Mouse (Mus musculus) retina, postnatal 7 days (tissue): ENCODE results near the gene Olfm2.
A peak's percentile ranks its signal among the peaks of the same experiment; 100 is the strongest.

ENCODE experiments used
- DNase-seq: peaks from one replicate; pipeline ENCODE4 v3.0.0-alpha.2; 2012; ENCODE audit warnings: low read depth, low spot score

Gene Olfm2

GRCm38 (mm10) chr9:20746017-20746660, at the start of gene Olfm2:
Olfm2 (minus strand) TSS chr9:20746349.
- DNase-seq: peak; percentile 62

- no peak for DNase-seq
These were observed 48.1 kb upstream of the Olfm2 start for GRCm38 (mm10) chr9:20794108-20794806.

GRCm38 (mm10) chr9:20790345-20790744, 44.2 kb upstream of the Olfm2 start:
- peak; percentile 74 for DNase-seq

DNA sequence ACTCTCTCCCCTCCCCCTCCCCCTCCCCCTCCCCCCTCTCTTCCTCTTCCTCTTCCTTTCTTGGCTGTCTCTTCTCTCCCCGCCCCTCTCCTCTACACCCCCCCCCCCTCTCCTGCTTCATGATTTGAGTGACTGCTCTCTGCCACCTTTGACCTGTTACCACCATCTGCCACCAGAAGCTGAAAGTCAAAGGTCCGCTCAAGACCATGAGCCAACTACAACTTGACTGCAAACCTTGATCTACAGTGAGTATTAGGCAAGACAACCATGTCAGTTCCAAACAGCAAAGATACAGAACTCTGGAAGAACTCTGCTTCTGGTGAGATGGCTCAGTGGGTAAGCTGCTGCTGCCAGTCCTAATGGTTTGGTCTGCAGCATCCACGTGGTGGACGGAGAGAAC, 43.5 kb upstream of the Olfm2 start:
- DNase-seq: no peak

DNA sequence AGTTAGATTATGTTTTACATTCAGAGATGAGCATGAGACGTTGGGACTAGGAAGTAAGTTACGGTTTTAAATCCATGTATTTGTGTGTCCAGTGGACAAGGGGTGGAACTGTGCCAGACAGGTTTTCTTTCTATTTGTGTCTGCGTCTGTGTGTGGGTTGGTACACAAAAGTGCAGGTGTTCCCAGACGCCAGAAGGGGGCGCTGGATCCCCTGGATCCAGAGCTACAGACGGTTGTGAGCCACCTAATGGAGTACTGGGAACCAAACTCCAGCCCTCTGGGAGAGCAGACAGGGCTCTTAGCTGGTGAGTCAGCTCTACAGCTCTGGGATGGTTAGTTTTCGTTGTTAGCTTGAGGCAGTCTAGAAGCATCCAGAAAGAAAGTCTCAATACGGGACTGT, 41.8 kb upstream of the Olfm2 start:
- no peak for DNase-seq

DNA sequence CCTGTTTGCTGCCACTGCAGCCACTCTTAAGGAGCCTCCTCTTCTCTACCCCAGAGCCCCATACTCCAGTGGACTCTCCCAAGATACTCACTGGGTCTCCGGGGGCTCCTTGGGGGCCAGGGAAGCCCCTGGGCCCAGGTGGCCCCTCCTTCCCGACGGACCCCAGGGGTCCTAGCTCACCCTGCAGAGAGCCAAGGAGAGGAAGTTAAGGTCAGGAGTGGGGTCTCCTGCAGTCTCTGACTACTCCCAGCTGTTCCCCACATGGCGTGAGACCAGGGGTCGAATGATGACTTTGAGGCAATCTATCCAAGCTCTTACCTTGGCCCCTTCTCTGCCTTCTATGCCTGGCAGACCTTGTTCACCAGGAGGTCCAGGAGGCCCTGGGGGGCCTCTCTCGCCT, 38.9 kb upstream of the Olfm2 start:
- DNase-seq: no peak

DNA sequence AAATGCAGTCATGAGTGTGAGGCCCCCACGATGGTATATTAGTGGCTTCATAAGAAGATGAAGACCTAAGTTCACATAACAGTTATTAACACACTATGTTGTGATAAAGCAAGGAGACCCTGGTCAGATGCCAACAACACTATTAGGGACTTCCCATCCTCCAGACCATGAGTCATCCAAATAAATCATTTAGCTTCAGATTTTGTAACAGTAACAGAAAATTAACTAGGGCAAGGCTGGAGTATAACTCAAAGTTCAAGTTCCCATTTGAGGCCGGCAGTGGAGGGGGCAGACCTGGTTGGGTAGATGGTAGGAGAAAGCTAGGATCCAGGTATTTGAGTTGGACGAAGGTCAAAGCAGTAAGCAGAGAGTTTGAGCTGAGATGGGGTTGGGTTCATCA, 35.1 kb upstream of the Olfm2 start:
- no peak for DNase-seq

DNA sequence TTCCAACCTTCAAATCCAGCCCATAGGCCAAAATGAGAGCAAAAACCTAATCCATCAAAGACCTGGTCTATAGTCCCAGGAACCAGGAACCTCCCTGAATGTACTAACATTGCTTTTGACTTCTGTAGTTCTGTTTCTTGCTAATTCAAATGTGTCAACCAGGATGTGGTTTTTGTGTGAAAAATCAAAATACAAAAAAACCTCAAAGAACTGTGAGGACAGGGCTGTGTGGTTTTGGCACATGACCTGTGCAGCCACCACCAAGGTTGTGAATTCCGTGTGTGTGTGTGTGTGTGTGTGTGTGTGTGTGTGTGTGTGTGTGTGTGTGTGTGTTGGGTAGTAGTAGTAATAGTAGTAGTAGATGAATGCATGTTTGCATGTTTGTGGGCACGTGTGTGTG, 19.1 kb upstream of the Olfm2 start:
- no peak for DNase-seq

DNA sequence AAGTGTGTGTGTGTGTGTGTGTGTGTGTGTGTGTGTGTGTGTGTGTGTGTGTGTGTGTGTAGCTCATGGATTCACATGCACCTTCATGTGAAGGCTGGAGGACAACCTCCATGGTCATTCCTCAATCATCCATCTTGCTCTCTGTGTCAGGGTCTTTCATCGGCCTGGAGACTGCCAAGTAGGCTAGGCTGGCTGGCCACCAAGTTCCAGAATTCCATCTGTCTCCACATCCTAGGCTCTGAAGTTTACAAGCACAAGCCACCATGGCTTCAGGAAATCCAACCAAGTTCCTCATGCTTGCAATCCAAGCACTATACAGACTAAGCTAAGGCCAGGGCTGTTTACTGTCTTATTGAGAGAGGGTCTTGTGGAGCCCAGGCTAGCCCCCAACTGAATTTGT, 16.9 kb upstream of the Olfm2 start:
- DNase-seq: no peak

DNA sequence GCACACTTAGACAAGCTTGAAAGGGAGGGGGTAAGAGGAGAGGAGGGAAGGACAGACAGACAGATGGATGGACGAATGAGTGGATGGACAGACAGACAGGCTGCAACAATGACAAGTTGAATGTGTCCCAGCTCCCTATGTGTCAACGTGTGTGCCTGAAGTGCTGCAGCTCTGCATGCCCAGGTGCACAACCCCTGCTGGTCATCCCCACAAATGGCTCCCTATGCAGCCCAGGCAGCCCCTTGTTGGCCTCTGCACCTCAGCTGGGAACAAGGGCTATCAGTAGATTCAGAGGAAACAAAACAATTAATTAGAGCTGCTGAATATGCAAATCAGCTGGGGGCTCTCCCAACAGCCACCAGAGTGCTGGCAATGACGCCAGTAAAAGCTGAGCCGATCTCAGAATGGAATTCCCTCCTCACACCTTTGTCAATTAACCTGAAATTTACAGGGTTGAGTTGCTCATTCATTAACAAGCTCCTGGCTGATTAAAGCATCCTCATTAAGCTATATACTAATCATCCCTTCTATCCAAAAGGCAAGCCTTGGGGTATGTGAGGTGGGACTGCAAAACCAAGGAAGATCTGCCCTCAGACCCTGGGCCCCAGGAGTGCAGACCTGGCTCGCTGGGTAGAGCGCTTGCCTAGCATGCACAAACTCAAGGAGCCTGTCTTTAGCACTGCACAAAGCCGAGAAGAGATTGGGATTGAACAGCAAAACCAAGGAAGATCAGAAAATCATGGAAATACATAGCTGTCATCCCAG, 16.2 kb upstream of the Olfm2 start:
- DNase-seq: no peak

DNA sequence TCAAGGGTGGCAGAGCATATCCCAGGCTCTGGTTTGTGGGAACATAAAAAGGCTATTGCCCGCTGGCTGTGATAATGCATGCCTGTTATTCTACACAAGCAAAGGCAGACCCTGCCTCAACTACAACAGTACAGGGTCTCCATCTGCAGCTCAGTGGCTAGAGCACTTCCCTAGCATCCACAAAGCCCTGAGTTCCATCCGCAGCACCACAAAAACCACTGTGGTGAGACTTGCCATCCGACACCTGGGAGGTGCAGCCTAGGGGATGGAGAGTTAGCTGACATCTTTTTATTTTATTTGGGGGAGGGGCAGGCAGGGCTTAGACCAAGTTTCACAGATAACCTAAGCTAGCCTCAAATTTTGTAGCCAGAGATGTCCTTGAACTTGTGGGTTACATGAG, 15.2 kb upstream of the Olfm2 start:
- no peak for DNase-seq

GRCm38 (mm10) chr9:20760813-20761212, 14.7 kb upstream of the Olfm2 start:
- no peak for DNase-seq

DNA sequence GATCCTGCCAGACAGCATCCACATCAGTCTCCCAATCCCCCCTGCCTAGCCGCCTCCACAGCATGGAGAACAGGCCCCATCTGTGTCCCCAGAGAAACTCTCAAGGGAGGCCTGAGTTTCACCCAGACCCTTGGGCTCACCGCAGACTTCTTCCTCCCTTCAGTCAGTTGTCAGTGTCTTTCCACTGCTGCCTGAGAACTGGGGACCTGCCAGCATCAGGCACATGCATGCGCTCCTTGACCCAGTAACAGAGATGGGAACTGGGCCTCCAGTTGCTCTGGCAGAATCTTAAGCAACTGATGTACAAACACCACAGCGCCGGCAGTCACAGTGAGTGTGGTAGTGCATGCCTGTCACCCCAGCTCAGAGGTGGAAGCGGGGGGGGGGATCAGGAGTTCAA, 12.7 kb upstream of the Olfm2 start:
- DNase-seq: no peak

DNA sequence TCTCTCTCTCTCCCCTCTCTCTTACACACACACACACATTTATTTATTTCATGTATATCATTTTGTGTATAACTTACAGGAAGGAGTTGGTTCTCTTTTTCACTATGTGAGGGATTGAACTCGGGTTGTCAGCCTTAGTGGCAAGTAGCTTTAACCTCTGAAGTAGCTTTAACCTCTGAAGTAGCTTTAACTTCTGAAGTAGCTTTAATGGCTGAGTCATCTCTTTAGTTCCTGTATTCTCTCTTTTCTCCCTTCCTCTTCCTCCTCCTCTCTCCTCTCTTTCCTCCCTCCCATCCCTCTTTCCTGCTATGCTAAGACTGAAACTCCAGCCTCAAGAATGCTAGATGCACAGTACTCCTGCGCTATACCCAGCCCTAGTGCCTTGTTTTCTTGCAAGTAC, 12.1 kb upstream of the Olfm2 start:
- DNase-seq: no peak

- peak; percentile 71 for DNase-seq
These were observed 11.2 kb upstream of the Olfm2 start for GRCm38 (mm10) chr9:20757087-20757955.

- DNase-seq: no peak
These were observed 10.0 kb upstream of the Olfm2 start for GRCm38 (mm10) chr9:20756081-20756700.

DNA sequence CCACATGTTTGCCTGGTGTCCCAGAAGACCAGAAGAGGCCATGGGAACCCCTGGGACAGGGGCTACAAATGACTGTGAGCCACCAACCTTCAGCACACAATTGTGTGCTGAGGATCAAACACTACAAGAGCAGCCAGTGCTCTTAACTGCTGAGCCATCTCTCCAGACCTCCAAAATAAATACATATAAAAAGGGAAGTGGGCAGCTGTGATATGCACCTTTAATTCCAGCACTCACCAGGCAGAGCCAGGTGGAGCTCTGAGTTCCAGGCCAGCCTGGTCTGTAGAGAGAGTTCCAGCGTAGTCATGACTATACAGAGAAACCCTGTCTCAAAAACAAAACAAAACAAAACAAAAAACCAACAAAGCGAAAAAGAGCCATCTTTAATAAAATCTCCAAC, 8.2 kb upstream of the Olfm2 start:
- no peak for DNase-seq

DNA sequence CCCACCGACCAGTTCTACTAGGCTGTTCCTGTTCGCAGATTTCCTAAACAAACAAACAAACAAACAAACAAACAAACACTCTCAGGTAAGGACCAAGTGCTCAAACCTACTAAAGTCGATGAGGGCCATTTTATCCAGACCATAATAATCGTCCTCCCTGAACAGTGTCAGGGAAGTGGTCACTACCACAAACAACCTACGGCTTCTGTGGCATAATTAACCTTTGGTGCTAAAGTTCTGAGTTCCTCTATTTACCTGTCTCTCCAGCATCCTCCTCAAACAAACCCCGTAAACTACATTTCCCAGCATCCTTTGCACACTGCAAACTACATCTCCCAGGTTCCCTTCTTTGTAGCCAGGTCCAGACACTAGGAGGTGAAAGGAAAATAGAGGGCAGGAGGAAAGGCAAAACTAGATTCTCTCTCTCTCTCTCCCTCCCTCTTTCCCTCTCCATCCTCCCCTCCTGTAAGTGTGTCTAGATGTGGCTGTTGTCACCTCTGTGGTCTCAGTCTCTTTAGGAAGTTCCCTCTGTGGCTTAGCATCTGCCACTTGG, 5.4 kb upstream of the Olfm2 start:
- no peak for DNase-seq

DNA sequence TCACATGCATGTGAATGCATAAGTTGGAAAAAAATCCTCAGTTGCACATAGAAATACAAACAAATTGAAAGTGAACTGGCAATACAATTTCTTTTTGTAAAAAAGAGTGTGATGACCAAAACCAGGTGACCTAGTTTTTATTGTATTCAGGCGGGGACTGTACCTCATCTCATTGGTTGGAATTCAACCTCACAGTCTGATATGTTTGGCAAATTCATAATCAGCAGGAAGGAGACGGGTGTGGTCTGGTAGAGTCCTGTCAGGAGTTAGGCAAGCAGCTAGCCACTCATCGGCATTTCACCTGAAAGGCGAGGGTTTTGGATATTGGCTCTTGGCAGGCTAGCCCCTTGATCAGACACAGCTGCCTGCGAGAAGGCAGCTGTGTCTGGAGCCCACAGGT, 3.1 kb upstream of the Olfm2 start:
- DNase-seq: no peak

- no peak for DNase-seq
These were observed 2.4 kb upstream of the Olfm2 start for GRCm38 (mm10) chr9:20748540-20748939.

GRCm38 (mm10) chr9:20747682-20748081, 1.5 kb upstream of the Olfm2 start:
- DNase-seq: no peak
